Mouse (Mus musculus) thymus, adult 2 months (tissue): ENCODE results near the gene Gm10717.
"Not testable (repeated sequence)": the region's sequence is repeated elsewhere in the genome, so short reads cannot be mapped to it uniquely, and the experiment has no call there.

Experiments used
- CTCF ChIP-seq: fragments of 200-500 bp; IDR thresholded peaks from 2 replicates; pipeline ENCODE4 v1.5.1; 2012; ENCODE audit warnings: mild to moderate bottlenecking, control low read depth, low read length, moderate library complexity, borderline replicate concordance; ENCODE audit not compliant: control insufficient read depth, poor library complexity, insufficient read depth; ENCODE audit errors: extremely low read depth
- POLR2A ChIP-seq: fragments of 200-500 bp; IDR thresholded peaks from 2 replicates; pipeline ENCODE4 v1.6.1; 2012; ENCODE audit warnings: mild to moderate bottlenecking, low read length, control low read depth, moderate library complexity; ENCODE audit not compliant: control insufficient read depth, poor library complexity, insufficient read depth; ENCODE audit errors: extremely low read depth

- TF ChIP-seq CTCF, POLR2A: not testable (repeated sequence)
Observed at GRCm38 (mm10) chr9:3001006-3001405, 24.2 kb upstream of the Gm10717 start.
